Mouse (Mus musculus): ENCODE measurements at regions not wholly inside any gene's neighbourhood (a gene's known extent, or its start where the extent isn't known, plus 50 kb on each side); places are given as distances from the start of the nearest gene placed in this dataset.
A peak's percentile ranks its signal among the peaks of the same experiment; 100 is the strongest.

DNA sequence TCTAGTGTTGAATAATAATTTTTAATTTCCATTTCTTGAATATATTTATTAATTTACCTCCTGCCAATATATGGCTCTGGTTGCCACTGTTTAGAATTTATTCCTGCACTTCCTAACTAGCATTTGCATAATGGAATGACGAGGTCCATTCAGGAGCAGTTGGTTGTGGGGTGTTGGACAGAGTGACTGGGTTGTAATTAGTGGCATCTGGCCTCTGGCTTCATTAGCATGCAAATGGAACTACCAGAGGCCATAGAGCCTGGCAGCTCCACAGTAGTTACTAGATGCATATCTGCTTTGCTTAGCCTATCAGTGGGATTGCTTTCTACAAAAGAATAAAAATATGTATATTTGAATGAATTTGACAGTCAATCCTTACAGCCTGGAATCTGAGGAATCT lies 1099.6 kb upstream of the Cdh8 start:
- Histone ChIP-seq H3K27ac (no peak overlapping the region), H3K4me3 (no peak overlapping the region)
- peak in 1 of 2 experiments; percentile 19 for DNase-seq (ENCODE audit: low spot score in 2 of 2)
- TF ChIP-seq CTCF (conservative IDR thresholded peaks at IDR 0.05): no peak

DNA sequence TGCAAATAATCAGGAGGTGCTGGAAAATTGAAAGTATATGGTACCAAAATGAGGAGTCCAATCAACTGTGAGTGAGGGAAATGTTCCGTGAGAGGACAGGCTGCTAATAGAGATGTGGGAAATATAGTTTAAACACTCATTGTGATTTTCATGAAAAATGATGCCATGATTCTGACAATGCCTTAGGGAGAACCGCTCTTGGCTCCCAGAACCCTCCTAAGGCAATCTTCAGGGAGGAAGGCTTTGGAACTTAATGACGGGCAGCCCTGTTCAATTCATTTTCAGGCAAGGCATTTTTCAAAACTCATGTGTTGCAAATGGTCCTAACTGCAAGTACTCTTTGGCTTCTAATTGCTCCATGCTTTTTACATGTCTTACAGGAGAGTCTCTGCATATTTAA lies 1098.9 kb upstream of the Cdh8 start:
- no peak for TF ChIP-seq CTCF (conservative IDR thresholded peaks at IDR 0.05)
- H3K27ac ChIP-seq: no peak overlapping the region

DNA sequence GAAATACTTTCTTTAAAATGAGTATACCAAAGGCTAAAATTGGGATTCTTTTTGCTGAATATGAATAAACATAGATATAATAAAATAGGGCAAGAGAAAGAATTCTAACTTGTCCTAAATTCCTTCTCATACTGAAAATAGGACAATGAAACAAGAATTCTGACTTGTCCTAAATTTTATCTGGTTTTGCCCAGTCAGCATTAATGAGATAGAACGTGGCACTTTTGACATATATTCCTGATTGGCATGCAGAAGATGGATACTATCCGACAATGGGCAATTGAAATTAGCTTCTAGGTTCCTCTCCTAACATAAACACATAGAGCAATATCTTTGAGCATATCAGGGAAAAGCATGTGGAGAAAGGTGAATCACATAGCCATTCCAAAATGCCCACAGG lies 1090.2 kb upstream of the Cdh8 start:
- Histone ChIP-seq H3K4me3 (no peak overlapping the region), H3K27ac (no peak overlapping the region)
- DNase-seq (ENCODE audit: low spot score in 2 of 2): no peak
- TF ChIP-seq CTCF (conservative IDR thresholded peaks at IDR 0.05): no peak

More for the DNA sequence above, 1098.9 kb upstream of the Cdh8 start:
- H3K4me3 ChIP-seq: no peak overlapping the region
- no peak for DNase-seq (ENCODE audit: low spot score in 2 of 2)

DNA sequence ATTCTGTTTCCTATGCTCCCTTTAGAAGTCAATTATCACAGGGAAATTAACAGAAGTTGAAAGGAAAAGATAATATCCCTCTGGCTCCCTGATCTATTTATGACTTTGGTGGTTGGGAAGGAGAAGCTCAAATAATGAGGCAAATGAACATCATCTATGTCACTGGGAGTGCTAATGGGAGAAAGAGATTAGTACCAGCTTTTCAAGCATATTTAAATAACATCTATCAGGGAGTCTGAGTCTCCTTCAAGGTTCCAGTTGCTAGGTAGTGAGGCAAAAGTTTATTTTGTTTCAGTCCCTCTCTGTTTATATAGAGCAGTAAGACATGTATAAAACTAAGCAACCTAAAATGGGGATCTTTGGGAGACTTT lies 1084.1 kb upstream of the Cdh8 start:
- no peak for TF ChIP-seq CTCF (conservative IDR thresholded peaks at IDR 0.05)
- Histone ChIP-seq H3K4me3 (no peak overlapping the region), H3K27ac (no peak overlapping the region)
- DNase-seq (ENCODE audit: low spot score in 2 of 2): no peak

DNA sequence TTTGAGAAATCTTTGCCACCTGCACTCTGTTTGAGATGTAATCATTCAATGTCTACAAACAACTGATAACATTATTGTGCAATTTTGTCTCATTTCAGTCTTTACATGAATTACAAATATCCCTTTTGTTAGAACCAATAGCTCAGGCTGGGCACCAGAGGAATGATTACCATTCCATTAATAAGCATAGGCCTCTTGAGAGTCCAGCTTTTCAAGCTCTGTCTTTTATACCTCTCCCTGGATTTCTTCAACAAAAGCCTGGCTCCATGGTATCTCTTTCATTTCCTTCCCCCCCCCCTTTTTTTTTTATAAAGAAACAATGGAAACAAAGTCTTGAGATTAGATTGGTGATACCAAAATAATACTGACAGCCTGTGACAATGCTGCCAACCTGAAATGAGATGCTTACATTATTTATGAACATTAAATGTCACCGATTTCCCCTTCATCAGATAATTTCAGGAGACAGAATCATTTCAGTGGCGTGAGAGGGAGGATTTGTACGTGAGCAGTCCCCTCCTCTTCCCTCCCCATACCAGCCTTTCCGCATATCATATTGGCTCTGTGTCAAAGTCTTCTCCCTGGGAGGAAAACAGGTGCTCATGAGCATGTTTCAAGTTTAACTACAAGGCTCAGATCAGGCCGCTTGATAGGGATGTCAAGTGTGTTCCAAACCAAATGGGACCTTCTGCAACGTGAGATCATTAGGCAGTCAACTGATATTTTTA lies 1083.5 kb upstream of the Cdh8 start:
- no peak overlapping the region for H3K27ac ChIP-seq
- no peak for TF ChIP-seq CTCF (conservative IDR thresholded peaks at IDR 0.05)

DNA sequence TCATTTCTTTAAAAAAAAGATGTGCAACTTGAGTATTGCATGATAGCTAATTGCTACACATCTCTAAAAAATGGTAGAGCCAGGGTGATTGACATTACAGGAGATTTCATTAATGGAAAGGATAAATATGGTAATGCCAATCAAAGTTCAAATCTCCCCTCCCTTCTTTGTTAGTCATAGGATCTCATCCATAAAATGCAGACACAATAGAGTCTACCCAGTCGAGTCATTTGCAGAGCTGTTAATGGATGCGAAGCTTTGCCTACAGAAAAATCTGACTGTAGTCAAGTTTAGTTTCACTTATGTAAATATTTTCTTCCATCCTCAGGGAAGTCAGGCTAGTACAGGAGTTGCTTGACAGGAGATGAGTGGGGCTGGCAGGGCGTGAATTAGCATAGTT lies 1078.2 kb upstream of the Cdh8 start:
- H3K4me3 ChIP-seq: no peak overlapping the region
- no peak overlapping the region for H3K27ac ChIP-seq
- no peak for TF ChIP-seq CTCF (conservative IDR thresholded peaks at IDR 0.05)
- no peak for DNase-seq (ENCODE audit: low spot score in 2 of 2)

More for the DNA sequence above, 1083.5 kb upstream of the Cdh8 start:
- DNase-seq (ENCODE audit: low spot score in 2 of 2): no peak
- no peak overlapping the region for H3K4me3 ChIP-seq

DNA sequence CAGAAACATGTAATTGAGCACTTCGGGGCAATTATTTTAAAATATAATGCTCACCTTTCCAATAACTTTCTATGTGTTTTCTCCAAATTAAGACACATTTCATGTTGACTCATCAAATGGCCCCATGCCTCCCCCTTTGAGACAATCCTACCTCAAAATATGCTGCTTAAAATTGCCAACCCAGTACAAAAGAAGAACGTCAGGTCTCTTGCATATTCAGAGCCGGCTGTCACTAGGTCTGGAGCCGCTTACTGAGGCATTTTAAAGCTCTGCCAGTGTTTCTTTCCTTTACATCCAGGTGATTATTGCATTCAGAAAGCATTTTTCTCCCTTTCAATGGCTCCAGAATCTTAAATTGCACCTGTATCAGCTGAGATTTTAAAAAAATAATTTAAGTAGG lies 1059.7 kb upstream of the Cdh8 start:
- H3K27ac ChIP-seq: no peak overlapping the region
- DNase-seq (ENCODE audit: low spot score in 2 of 2): no peak
- TF ChIP-seq CTCF (conservative IDR thresholded peaks at IDR 0.05): no peak
- H3K4me3 ChIP-seq: no peak overlapping the region

DNA sequence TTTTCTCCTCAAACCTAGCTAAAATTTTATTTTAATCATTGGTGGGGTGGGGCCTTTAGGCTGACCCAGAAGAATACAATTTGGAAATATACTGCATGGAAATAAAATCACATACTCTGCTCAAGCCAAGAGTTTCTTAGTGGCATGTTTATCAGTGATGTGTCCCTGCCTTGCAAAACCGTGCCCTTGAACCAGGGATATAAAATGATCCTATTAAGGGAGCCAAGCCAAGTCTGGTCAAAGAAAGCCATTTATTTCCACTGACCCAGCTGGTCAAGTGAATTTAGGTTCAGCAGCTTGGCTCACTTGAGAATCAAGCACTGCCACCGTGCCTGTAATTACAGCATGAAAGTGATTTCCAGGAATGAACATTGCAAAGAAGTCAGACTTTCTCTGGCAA lies 1035.0 kb upstream of the Cdh8 start:
- Histone ChIP-seq H3K27ac (peak overlapping the region; percentile 66), H3K4me3 (no peak overlapping the region)
- no peak for DNase-seq (ENCODE audit: low spot score in 2 of 2)
- TF ChIP-seq CTCF (conservative IDR thresholded peaks at IDR 0.05): no peak

DNA sequence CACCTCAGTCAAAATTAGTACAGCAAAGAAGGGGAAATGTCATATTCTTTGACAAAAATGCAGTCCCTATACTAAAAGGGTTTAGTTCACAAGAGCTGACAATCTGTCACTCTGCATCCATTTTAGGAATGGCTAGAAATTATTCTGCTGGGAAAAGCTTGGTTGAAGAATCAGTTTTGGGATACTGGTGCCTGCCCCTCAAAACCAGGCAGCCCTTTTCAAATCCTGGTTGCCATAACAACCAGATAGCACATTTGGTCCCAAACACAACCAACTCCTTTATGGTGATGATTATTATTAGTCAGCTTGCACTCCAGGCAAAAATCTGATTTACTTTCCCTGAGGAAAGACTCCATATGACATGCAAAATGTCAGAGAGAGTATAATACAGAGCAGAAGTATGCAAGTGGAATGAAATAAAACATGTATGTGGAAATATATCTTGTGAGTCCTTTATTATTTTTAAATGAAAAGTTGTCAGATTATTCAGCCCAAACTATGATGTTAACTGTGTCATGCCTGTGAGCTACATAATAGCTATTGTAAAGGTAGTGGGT lies 1034.2 kb upstream of the Cdh8 start:
- Histone ChIP-seq H3K27ac (peak overlapping the region; percentile 66), H3K4me3 (no peak overlapping the region)
- no peak for TF ChIP-seq CTCF (conservative IDR thresholded peaks at IDR 0.05)
- peak; percentile 17 to 32 for DNase-seq (ENCODE audit: low spot score in 2 of 2)

DNA sequence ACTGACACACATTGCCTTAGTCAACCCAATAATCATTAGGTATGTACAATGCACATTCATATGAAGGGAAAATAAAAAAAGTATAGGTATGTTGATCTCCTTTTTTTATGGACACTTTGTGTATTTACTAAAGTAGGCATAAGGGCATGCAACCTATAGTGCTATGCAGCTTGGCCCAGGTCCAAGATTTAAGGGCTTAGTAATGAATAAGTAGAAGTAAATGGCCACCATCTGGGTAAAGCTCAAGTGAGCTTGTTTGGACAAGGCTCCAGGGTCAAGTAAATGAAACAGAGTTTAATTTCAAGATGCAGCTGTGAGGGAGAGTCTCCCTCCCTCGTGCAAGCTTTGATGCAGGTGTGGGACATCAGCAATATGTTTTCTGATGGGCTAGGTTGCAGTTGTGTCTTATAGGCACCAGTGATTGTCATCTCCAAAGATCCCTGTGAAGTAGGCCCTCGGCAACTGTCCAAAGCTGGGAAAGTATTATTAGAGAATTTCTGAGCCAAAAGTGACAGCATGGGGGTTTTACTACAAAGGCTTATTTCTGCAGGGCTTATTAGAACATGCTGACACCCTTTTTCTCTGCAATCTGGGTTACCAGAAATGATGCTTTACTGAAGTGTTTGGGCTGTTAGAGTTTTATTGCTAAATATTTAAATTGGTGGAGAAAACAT lies 1030.5 kb upstream of the Cdh8 start:
- H3K27ac ChIP-seq: peak overlapping the region; percentile 44
- TF ChIP-seq CTCF (conservative IDR thresholded peaks at IDR 0.05): no peak
- H3K4me3 ChIP-seq: no peak overlapping the region
- peak; percentile 40 to 55 for DNase-seq (ENCODE audit: low spot score in 2 of 2)
